Mouse (Mus musculus) olfactory bulb, adult 2 months (tissue): ENCODE measurements at regions not wholly inside any gene's neighbourhood (a gene's known extent, or its start where the extent isn't known, plus 50 kb on each side); places are given as distances from the start of the nearest gene placed in this dataset.

Source experiments
- CTCF ChIP-seq: fragments of 200-500 bp; IDR thresholded peaks from 2 replicates; pipeline ENCODE4 v1.5.1; 2012; ENCODE audit warnings: low read depth, mild to moderate bottlenecking, low read length, moderate library complexity; ENCODE audit not compliant: insufficient read depth
- POLR2A ChIP-seq: fragments of 200-500 bp; IDR thresholded peaks from 2 replicates; pipeline ENCODE4 v1.6.1; 2012; ENCODE audit warnings: mild to moderate bottlenecking, low read depth, low read length, moderate library complexity; ENCODE audit not compliant: insufficient read depth

- TF ChIP-seq CTCF (no peak), POLR2A (no peak)
Measured at GRCm38 (mm10) chr5:142321316-142321715, 80.0 kb upstream of the Foxk1 start.
